Mouse (Mus musculus): ENCODE results near the gene Hif3a. TPM values are rescaled to one million over a fixed set of nuclear protein-coding genes. Genes with fewer than 3 reads are reported as not detected.
"Not testable (repeated sequence)": the region's sequence is repeated elsewhere in the genome, so short reads cannot be mapped to it uniquely, and the experiment has no call there.

Gene Hif3a
- 1.2 and 1.9 TPM in 2 replicates for polyA plus RNA-seq (2012; rRNA removed)

GRCm38 (mm10) chr7:17062389-17062788 lies at the start of gene Hif3a:
Gene Hif3a (minus strand): TSS chr7:17062427.
- no peaks in the 10 kb centered on the region for H3K27me3 ChIP-seq (ENCODE audit: control insufficient read depth, insufficient read depth, low read length)
- TF ChIP-seq CTCF (IDR thresholded peaks at IDR 0.05; ENCODE audit: extremely low read depth, insufficient read depth, insufficient read length, insufficient replicate concordance) (no peak), POLR2A (IDR thresholded peaks at IDR 0.05; ENCODE audit: low read depth, low read length) (no peak)

GRCm38 (mm10) chr7:17101631-17102030 lies 39.4 kb upstream of the Hif3a start:
- DNase-seq (ENCODE audit: low read depth in 1 of 2, low spot score in 2 of 2); H3K27me3 ChIP-seq (ENCODE audit: control insufficient read depth, insufficient read depth, low read length); H3K27ac ChIP-seq (ENCODE audit: insufficient read depth, low read length); H3K4me1 ChIP-seq (ENCODE audit: control insufficient read depth, insufficient read depth, insufficient read length); H3K36me3 ChIP-seq (ENCODE audit: control insufficient read depth, insufficient read depth, low read length); H3K4me3 ChIP-seq (ENCODE audit: extremely low read depth, insufficient read depth, insufficient read length): not testable (repeated sequence)
- 87% methylated on average over 13 of the region's 13 CpGs for WGBS

More at GRCm38 (mm10) chr7:17062389-17062788, at the start of gene Hif3a:
- no peak for DNase-seq (ENCODE audit: low read depth in 1 of 2, low spot score in 2 of 2)
- WGBS: 33% methylated on average over 15 of the region's 15 CpGs
- Histone ChIP-seq H3K4me3 (ENCODE audit: extremely low read depth, insufficient read depth, insufficient read length) (no peak within 1 kb of the TSS), H3K36me3 (ENCODE audit: control insufficient read depth, insufficient read depth, low read length) (no peaks in the 10 kb centered on the region), H3K4me1 (ENCODE audit: control insufficient read depth, insufficient read depth, insufficient read length) (peaks cover 31% of the 10 kb centered on the region), H3K27ac (ENCODE audit: insufficient read depth, low read length) (no peak within 1 kb of the TSS)

- H3K4me3 ChIP-seq (ENCODE audit: extremely low read depth, insufficient read depth, insufficient read length): no peak overlapping the region
- H3K4me1 ChIP-seq (ENCODE audit: control insufficient read depth, insufficient read depth, insufficient read length): no peaks in the 10 kb centered on the region
- peak in 1 of 2 experiments; percentile 11 for DNase-seq (ENCODE audit: low read depth in 1 of 2, low spot score in 2 of 2)
- TF ChIP-seq POLR2A (IDR thresholded peaks at IDR 0.05; ENCODE audit: low read depth, low read length): no peak
- TF ChIP-seq CTCF (IDR thresholded peaks at IDR 0.05; ENCODE audit: extremely low read depth, insufficient read depth, insufficient read length, insufficient replicate concordance): peak; percentile 17; the same call in 1 of the 2 replicates
- no peaks in the 10 kb centered on the region for H3K36me3 ChIP-seq (ENCODE audit: control insufficient read depth, insufficient read depth, low read length)
- WGBS: 3% methylated on average over 1 of the region's 1 CpGs
- no peaks in the 10 kb centered on the region for H3K27me3 ChIP-seq (ENCODE audit: control insufficient read depth, insufficient read depth, low read length)
- H3K27ac ChIP-seq (ENCODE audit: insufficient read depth, low read length): no peak overlapping the region
Measured at GRCm38 (mm10) chr7:17091280-17091679, 29.1 kb upstream of the Hif3a start.

- no peak for DNase-seq (ENCODE audit: low read depth in 1 of 2, low spot score in 2 of 2)
- no peaks in the 10 kb centered on the region for H3K4me1 ChIP-seq (ENCODE audit: control insufficient read depth, insufficient read depth, insufficient read length)
- no peak overlapping the region for H3K4me3 ChIP-seq (ENCODE audit: extremely low read depth, insufficient read depth, insufficient read length)
- no peaks in the 10 kb centered on the region for H3K27me3 ChIP-seq (ENCODE audit: control insufficient read depth, insufficient read depth, low read length)
- no peaks in the 10 kb centered on the region for H3K36me3 ChIP-seq (ENCODE audit: control insufficient read depth, insufficient read depth, low read length)
- 38% methylated on average over 3 of the region's 3 CpGs for WGBS
- no peak overlapping the region for H3K27ac ChIP-seq (ENCODE audit: insufficient read depth, low read length)
- no peak for TF ChIP-seq CTCF (IDR thresholded peaks at IDR 0.05; ENCODE audit: extremely low read depth, insufficient read depth, insufficient read length, insufficient replicate concordance)
- TF ChIP-seq POLR2A (IDR thresholded peaks at IDR 0.05; ENCODE audit: low read depth, low read length): no peak
Measured at GRCm38 (mm10) chr7:17090058-17090585, 27.9 kb upstream of the Hif3a start.

- no peaks in the 10 kb centered on the region for H3K36me3 ChIP-seq (ENCODE audit: control insufficient read depth, insufficient read depth, low read length)
- no peaks in the 10 kb centered on the region for H3K4me1 ChIP-seq (ENCODE audit: control insufficient read depth, insufficient read depth, insufficient read length)
- H3K27me3 ChIP-seq (ENCODE audit: control insufficient read depth, insufficient read depth, low read length): no peaks in the 10 kb centered on the region
- DNase-seq (ENCODE audit: low read depth in 1 of 2, low spot score in 2 of 2): no peak
- 70% methylated on average over 3 of the region's 3 CpGs for WGBS
- TF ChIP-seq CTCF (IDR thresholded peaks at IDR 0.05; ENCODE audit: extremely low read depth, insufficient read depth, insufficient read length, insufficient replicate concordance) (no peak), POLR2A (IDR thresholded peaks at IDR 0.05; ENCODE audit: low read depth, low read length) (no peak)
- H3K4me3 ChIP-seq (ENCODE audit: extremely low read depth, insufficient read depth, insufficient read length): no peak overlapping the region
- H3K27ac ChIP-seq (ENCODE audit: insufficient read depth, low read length): no peak overlapping the region
Measured at GRCm38 (mm10) chr7:17087731-17088130, 25.5 kb upstream of the Hif3a start.

- Histone ChIP-seq H3K4me3 (ENCODE audit: extremely low read depth, insufficient read depth, insufficient read length) (no peak overlapping the region), H3K27ac (ENCODE audit: insufficient read depth, low read length) (no peak overlapping the region), H3K4me1 (ENCODE audit: control insufficient read depth, insufficient read depth, insufficient read length) (no peaks in the 10 kb centered on the region), H3K36me3 (ENCODE audit: control insufficient read depth, insufficient read depth, low read length) (no peaks in the 10 kb centered on the region), H3K27me3 (ENCODE audit: control insufficient read depth, insufficient read depth, low read length) (no peaks in the 10 kb centered on the region)
- DNase-seq (ENCODE audit: low read depth in 1 of 2, low spot score in 2 of 2): no peak
- no peak for TF ChIP-seq POLR2A (IDR thresholded peaks at IDR 0.05; ENCODE audit: low read depth, low read length)
- no peak for TF ChIP-seq CTCF (IDR thresholded peaks at IDR 0.05; ENCODE audit: extremely low read depth, insufficient read depth, insufficient read length, insufficient replicate concordance)
- 43% methylated on average over 4 of the region's 4 CpGs for WGBS
Measured at GRCm38 (mm10) chr7:17082766-17083165, 20.5 kb upstream of the Hif3a start.

GRCm38 (mm10) chr7:17078076-17078654 lies 15.9 kb upstream of the Hif3a start:
- Histone ChIP-seq H3K27me3 (ENCODE audit: control insufficient read depth, insufficient read depth, low read length) (no peaks in the 10 kb centered on the region), H3K36me3 (ENCODE audit: control insufficient read depth, insufficient read depth, low read length) (no peaks in the 10 kb centered on the region), H3K4me1 (ENCODE audit: control insufficient read depth, insufficient read depth, insufficient read length) (no peaks in the 10 kb centered on the region), H3K4me3 (ENCODE audit: extremely low read depth, insufficient read depth, insufficient read length) (no peak overlapping the region), H3K27ac (ENCODE audit: insufficient read depth, low read length) (no peak overlapping the region)
- no peak for DNase-seq (ENCODE audit: low read depth in 1 of 2, low spot score in 2 of 2)
- TF ChIP-seq POLR2A (IDR thresholded peaks at IDR 0.05; ENCODE audit: low read depth, low read length): no peak
- 85% methylated on average over 7 of the region's 7 CpGs for WGBS
